9 mouse cellular contexts compared by ENCODE assay signal in genomic region chrX:169299579-169299978, GRCm38 (mm10). TPM values are rescaled to one million over a fixed set of nuclear protein-coding genes. Genes with fewer than 3 reads are reported as not detected.
DNase-seq lines count a peak whose midpoint lies in the region; ATAC-seq and TF ChIP-seq lines count a peak whose summit lies in the region.
"Had no signal": no experiment of that assay in that cellular context is flagged by ENCODE, and none has a peak within 500 bp of the region (broad histone marks: within the 10 kb centered on the region; RNA-seq: fewer than 3 reads in every experiment).

No protein-coding gene starts in this region.

- H3K9ac ChIP-seq in forebrain, embryonic 15.5 days (replicated peaks): no peak overlapping the region
- H3K9ac ChIP-seq in forebrain, embryonic 11.5 days (ENCODE audit: low read length): no peak overlapping the region
- no peak overlapping the region for H3K9ac ChIP-seq in midbrain, postnatal 0 days (replicated peaks; ENCODE audit: low read length, poor library complexity, severe bottlenecking)
- H3K9ac ChIP-seq: limb, embryonic 15.5 days had no signal

- DNase-seq in forebrain, embryonic 11.5 days (ENCODE audit: low spot score): no peak
- DNase-seq in left cerebral cortex, postnatal 25 days (ENCODE audit: low spot score in 2 of 2): peak; percentile 12 to 45
- DNase-seq in left cerebral cortex, adult 11 months (ENCODE audit: low spot score): no peak
- peak; percentile 46 for DNase-seq in brain, embryonic 18.5 days (ENCODE audit: low read depth, low spot score)
- DNase-seq in midbrain, postnatal 0 days (ENCODE audit: low spot score): peak; percentile 74
- no peak for DNase-seq in cerebellum, postnatal 36 days
- no peak for DNase-seq in testis, postnatal 14 days (ENCODE audit: low spot score)

- H3K27ac ChIP-seq in forebrain, embryonic 15.5 days (replicated peaks): no peak overlapping the region
- H3K27ac ChIP-seq in forebrain, embryonic 11.5 days (ENCODE audit: low read depth, low read length): no peak overlapping the region
- no peak overlapping the region for H3K27ac ChIP-seq in midbrain, postnatal 0 days (ENCODE audit: low read depth, low read length)
- H3K27ac ChIP-seq: limb, embryonic 15.5 days had no signal

- H3K9me3 ChIP-seq in forebrain, embryonic 15.5 days: no peaks in the 10 kb centered on the region
- no peaks in the 10 kb centered on the region for H3K9me3 ChIP-seq in forebrain, embryonic 11.5 days (ENCODE audit: control insufficient read depth, low read length)
- no peaks in the 10 kb centered on the region for H3K9me3 ChIP-seq in midbrain, postnatal 0 days (ENCODE audit: low read length)
- H3K9me3 ChIP-seq: limb, embryonic 15.5 days had no signal

- 77% methylated on average over 4 of the region's 4 CpGs for WGBS in forebrain, embryonic 15.5 days
- 80% methylated on average over 4 of the region's 4 CpGs for WGBS in forebrain, embryonic 11.5 days
- WGBS in midbrain, postnatal 0 days: 66% methylated on average over 4 of the region's 4 CpGs

- no peaks in the 10 kb centered on the region for H3K4me1 ChIP-seq in forebrain, embryonic 15.5 days
- H3K4me1 ChIP-seq in forebrain, embryonic 11.5 days (replicated peaks; ENCODE audit: control insufficient read depth, insufficient read depth, low read length): no peaks in the 10 kb centered on the region
- H3K4me1 ChIP-seq in midbrain, postnatal 0 days (ENCODE audit: insufficient read depth, low read length): no peaks in the 10 kb centered on the region
- H3K4me1 ChIP-seq: limb, embryonic 15.5 days had no signal

- no peaks in the 10 kb centered on the region for H3K36me3 ChIP-seq in forebrain, embryonic 15.5 days
- no peaks in the 10 kb centered on the region for H3K36me3 ChIP-seq in forebrain, embryonic 11.5 days (ENCODE audit: control insufficient read depth, insufficient read depth, low read length)
- no peaks in the 10 kb centered on the region for H3K36me3 ChIP-seq in midbrain, postnatal 0 days (ENCODE audit: insufficient read depth, low read length)
- H3K36me3 ChIP-seq: limb, embryonic 15.5 days had no signal

- TF ChIP-seq CTCF in midbrain, postnatal 0 days (IDR thresholded peaks at IDR 0.05): peak; percentile 85

- H3K4me3 ChIP-seq in forebrain, embryonic 15.5 days: no peak overlapping the region
- H3K4me3 ChIP-seq in forebrain, embryonic 11.5 days (ENCODE audit: low read depth, low read length): no peak overlapping the region
- no peak overlapping the region for H3K4me3 ChIP-seq in midbrain, postnatal 0 days (ENCODE audit: low read depth, low read length)
- H3K4me3 ChIP-seq: limb, embryonic 15.5 days had no signal

- H3K4me2 ChIP-seq in forebrain, embryonic 15.5 days (replicated peaks): no peak overlapping the region
- H3K4me2 ChIP-seq in forebrain, embryonic 11.5 days (ENCODE audit: low read depth, low read length, severe bottlenecking): no peak overlapping the region
- H3K4me2 ChIP-seq in midbrain, postnatal 0 days (ENCODE audit: low read depth, low read length, poor library complexity, severe bottlenecking): no peak overlapping the region
- H3K4me2 ChIP-seq: limb, embryonic 15.5 days had no signal

- intact Hi-C loops in left cerebral cortex, postnatal 25 days (cut with DNase I): loop anchor here (1.0 to 10.0 kb wide), 4 partner anchors 215 to 585 kb away; no protein-coding TSS in a partner anchor

- H3K27me3 ChIP-seq in forebrain, embryonic 15.5 days: no peaks in the 10 kb centered on the region
- H3K27me3 ChIP-seq in forebrain, embryonic 11.5 days (ENCODE audit: control insufficient read depth, insufficient read depth, low read length): no peaks in the 10 kb centered on the region
- no peaks in the 10 kb centered on the region for H3K27me3 ChIP-seq in midbrain, postnatal 0 days (ENCODE audit: insufficient read depth, low read length)

- ATAC-seq in forebrain, embryonic 15.5 days (replicated peaks): peak; percentile 51
- no peak for ATAC-seq in forebrain, embryonic 11.5 days (replicated peaks; ENCODE audit: low FRiP score)
- peak; percentile 73 for ATAC-seq in midbrain, postnatal 0 days (ENCODE audit: low FRiP score)

RNA-seq across cellular contexts. Expression of gene Hccs, which starts 20.6 kb away (rescaled TPM):
- polyA plus RNA-seq in forebrain, embryonic 15.5 days (2015; fragmentation: Nextera tagmentation; extraction: Ambion mirVana): 39.9 and 41.7 TPM in 2 replicates
- polyA plus RNA-seq in forebrain, embryonic 11.5 days (2014; fragmentation: Nextera tagmentation; extraction: Ambion mirVana): 50.5 and 53.3 TPM in 2 replicates
- 10 to 100 TPM; 26.0 to 26.4 TPM for total RNA-seq in left cerebral cortex, postnatal 25 days (2021)
- total RNA-seq in midbrain, postnatal 0 days (2014; rRNA removed): 28.6 and 29.2 TPM in 2 replicates
- 31.6 and 34.9 TPM in 2 replicates for polyA plus RNA-seq in midbrain, postnatal 0 days (2015; fragmentation: Nextera tagmentation; extraction: Ambion mirVana)

Comparison
In these comparisons a context has a peak if more than half of its experiments do, and no peak if none do; other contexts are left out.
1. DNase-seq: peak in left cerebral cortex, postnatal 25 days (2 of 2), brain, embryonic 18.5 days (single experiment) and midbrain, postnatal 0 days (single experiment); none in forebrain, embryonic 11.5 days (single experiment), left cerebral cortex, adult 11 months (single experiment), cerebellum, postnatal 36 days (0 of 2) and testis, postnatal 14 days (single experiment).